Mouse (Mus musculus): ENCODE results near the gene Lmtk3.

Lmtk3 gene

DNA sequence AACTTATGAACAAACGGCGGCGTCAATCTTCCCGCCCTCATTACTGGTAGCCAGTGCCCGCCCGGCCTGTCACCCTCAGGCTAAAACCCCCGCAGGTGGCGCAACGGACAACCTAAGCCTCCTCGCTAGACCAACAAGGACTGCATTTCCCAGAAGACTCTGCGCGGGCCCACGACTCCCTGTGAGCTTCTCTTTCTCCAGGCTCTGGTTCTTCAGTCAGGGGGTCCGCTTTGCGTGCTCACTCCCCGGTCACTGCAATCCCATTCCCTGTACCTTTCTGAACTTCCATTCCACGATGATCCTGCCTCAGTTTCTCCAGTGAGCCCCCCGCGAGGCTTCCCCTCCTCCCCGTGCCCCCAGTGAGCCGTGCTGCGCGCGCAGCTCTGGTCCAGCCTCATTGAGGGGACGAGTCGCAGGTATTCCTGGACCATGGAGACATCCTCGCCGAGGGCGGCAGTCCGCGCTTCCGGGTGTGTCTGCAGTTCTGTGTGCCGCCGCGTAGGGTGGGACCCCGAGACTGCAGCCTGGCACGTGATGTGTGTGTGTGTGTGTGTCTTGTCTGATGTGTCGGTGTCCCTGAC lies at the start of gene Lmtk3:
Gene Lmtk3 (plus strand): TSS at position 228 of the 581 bp plus-strand sequence.
- ATAC-seq (ENCODE audit: insufficient number of reproducible peaks, low FRiP score, low TSS enrichment): peak; percentile 60; the same call in 1 of the 2 replicates

DNA sequence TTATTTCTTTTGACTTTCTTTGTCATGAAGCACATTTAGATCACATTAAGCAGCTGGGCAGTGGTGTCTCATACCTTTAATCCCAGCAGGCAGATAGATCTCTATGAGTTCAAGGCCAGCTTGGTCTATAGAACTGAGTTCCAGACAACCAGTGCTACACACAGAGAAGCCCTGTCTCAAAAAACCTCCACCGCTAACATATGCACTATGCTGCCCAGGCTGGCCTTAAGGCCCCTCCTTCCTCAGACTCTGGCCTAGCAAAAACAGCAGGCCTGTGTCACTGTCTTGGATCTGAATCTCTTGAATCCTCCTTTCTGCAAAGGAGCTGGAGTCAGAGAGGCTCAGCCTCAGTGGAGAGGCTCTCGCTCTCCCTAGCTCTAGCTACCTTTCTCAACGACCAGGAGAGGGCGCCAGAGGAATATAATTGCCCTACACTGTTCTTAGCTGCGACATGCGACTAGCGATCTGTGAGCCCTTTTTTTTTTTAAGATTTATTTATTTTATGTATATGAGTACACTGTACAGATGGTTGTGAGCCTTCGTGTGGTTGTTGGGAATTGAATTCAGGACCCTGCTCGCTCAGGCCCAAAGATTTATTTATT lies 44.3 kb upstream of the Lmtk3 start:
- no peak for ATAC-seq (ENCODE audit: insufficient number of reproducible peaks, low FRiP score, low TSS enrichment)

GRCm38 (mm10) chr7:45739820-45740219 lies 43.7 kb upstream of the Lmtk3 start:
- ATAC-seq (ENCODE audit: insufficient number of reproducible peaks, low FRiP score, low TSS enrichment): no peak

DNA sequence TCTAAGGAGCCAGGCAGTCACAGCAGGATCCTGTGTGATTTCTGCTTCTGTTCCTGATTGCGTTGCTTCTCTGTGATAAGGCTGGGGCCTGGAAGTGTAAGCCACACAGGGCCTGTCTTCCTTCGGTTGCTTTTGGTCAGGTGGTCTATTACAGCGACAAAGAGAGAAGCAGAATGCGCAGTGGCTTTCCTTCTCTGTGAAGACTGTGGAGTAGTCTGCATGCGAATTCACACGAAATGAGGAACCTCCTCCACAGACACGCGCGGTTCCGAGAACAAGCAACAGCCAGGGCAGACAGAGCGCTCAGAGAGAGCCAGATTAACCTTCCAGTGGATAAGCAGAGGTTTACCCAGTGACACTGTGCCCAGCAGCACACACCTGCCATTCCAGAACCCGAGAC lies 42.2 kb upstream of the Lmtk3 start:
- no peak for ATAC-seq (ENCODE audit: insufficient number of reproducible peaks, low FRiP score, low TSS enrichment)

DNA sequence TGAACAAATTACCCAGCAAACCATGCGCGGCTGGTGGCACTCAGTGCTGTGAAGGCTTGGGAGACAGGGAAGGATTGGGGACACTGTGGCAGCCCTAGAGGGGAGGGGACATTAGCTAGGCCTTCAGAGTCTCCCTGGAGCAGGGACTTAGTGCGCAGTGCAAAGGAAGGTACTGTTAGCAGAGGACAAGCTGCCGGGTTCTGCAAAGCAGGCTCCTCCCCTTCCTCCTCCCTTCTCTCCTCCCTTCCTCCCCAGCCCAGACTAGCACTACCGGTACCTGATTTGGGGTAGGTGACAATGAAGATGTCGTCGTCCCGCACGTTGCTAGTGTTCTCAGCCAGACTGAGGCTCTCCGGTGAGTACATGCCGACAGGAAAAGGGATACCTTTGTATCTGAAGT lies 41.8 kb upstream of the Lmtk3 start:
- ATAC-seq (ENCODE audit: insufficient number of reproducible peaks, low FRiP score, low TSS enrichment): no peak; the same call in 1 of the 2 replicates

DNA sequence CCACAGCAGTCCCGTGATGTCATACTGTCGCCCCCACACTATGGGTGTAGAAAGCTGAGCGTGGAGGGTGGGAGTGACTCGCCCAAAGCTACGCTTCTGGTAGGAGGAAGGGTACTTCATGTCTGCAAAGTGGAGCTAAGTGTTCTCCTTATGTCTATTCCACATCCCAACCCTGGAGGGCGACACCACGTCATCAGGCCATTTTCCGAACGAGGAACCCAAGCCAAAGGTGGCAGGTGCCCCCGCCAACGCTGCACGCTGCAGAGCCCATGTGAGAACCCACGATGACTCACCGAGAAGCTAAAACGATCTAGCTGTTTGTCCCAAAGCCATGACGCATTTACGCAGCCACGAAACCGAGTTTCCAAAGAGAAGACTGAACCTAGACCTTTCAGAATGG lies 41.2 kb upstream of the Lmtk3 start:
- no peak for ATAC-seq (ENCODE audit: insufficient number of reproducible peaks, low FRiP score, low TSS enrichment)

- ATAC-seq (ENCODE audit: insufficient number of reproducible peaks, low FRiP score, low TSS enrichment): no peak
Measured at GRCm38 (mm10) chr7:45744387-45744786, 39.2 kb upstream of the Lmtk3 start.

- no peak for ATAC-seq (ENCODE audit: insufficient number of reproducible peaks, low FRiP score, low TSS enrichment)
Measured at GRCm38 (mm10) chr7:45746518-45746917, 37.0 kb upstream of the Lmtk3 start.

DNA sequence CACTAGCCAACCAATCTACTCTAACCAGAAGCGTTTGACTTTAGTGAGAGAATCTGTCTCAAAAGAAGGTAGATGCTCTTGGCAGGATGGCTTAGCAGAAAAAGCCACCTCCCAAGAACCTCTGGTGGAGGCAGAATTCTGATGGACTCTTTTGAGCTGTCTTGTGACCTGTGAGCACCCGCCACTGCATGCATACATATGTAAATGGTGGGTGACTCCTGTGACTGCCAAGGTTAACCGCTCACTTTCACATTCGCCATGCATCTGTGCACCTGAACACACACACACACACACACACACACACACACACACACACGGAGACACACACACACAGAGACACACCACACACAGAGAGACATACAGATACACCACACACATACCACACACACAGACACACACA lies 36.1 kb upstream of the Lmtk3 start:
- no peak for ATAC-seq (ENCODE audit: insufficient number of reproducible peaks, low FRiP score, low TSS enrichment)

GRCm38 (mm10) chr7:45748110-45748509 lies 35.4 kb upstream of the Lmtk3 start:
- ATAC-seq (ENCODE audit: insufficient number of reproducible peaks, low FRiP score, low TSS enrichment): no peak

- ATAC-seq (ENCODE audit: insufficient number of reproducible peaks, low FRiP score, low TSS enrichment): no peak
Measured at GRCm38 (mm10) chr7:45749401-45749800, 34.1 kb upstream of the Lmtk3 start.

GRCm38 (mm10) chr7:45750162-45750561 lies 33.4 kb upstream of the Lmtk3 start:
- no peak for ATAC-seq (ENCODE audit: insufficient number of reproducible peaks, low FRiP score, low TSS enrichment)

DNA sequence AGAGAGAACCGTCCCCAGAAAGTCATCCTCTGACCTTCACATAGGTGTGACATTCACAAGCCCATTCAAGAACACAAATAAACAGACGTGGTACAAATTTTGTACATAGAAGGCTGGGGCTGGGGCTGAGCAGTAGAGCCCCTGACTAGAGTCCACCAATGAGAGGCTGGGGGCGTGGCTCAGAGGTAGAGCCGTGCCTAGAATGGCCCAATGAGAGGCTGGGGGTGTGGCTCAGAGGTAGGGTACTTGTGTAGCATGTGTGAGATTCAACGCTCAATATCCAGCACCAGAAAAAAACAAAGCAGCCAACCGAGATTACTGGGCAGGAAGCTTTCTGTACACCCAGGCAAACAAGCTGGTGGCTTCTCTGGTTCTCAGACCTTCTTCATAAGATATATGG lies 27.8 kb upstream of the Lmtk3 start:
- ATAC-seq (ENCODE audit: insufficient number of reproducible peaks, low FRiP score, low TSS enrichment): no peak

- no peak for ATAC-seq (ENCODE audit: insufficient number of reproducible peaks, low FRiP score, low TSS enrichment)
Measured at GRCm38 (mm10) chr7:45759400-45759799, 24.1 kb upstream of the Lmtk3 start.

DNA sequence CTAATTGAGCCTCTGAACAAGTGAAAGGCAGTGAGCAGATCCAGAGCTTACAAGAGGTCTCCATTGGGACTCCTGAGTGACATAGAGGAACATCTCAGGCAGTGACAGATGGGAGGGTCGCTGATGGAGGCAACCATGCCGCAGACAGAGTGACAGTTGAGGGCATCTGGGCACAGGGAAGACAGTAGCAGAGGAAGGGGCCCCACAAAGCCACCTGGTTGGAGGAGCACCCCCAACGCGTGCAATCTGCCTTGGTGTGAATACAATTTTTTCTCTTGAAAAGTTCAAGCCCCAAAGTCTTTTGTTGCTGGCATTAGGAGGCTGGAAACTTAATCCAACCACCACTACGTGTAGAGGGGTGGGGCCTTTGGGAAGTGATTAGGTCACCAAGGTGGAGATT lies 23.4 kb upstream of the Lmtk3 start:
- ATAC-seq (ENCODE audit: insufficient number of reproducible peaks, low FRiP score, low TSS enrichment): no peak

DNA sequence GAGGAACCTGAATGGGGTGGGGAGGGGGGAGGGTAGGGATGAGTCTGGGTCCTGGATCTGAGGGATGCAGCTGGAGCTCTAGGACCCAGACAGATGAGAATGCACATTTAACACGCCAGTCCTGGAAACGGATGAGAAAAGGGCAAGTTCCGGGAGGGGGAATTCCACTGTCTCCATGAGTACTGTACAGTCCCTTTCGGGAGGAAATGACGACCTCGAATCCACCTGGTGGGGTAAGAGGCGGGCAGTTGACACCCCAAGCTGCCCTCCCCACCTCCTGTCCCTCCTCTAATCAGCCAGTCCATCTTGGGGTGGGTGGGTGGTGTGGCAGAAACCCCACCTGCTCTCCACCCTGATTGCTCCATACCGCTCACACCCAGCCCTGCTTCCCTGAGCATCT lies 17.5 kb upstream of the Lmtk3 start:
- no peak for ATAC-seq (ENCODE audit: insufficient number of reproducible peaks, low FRiP score, low TSS enrichment)

DNA sequence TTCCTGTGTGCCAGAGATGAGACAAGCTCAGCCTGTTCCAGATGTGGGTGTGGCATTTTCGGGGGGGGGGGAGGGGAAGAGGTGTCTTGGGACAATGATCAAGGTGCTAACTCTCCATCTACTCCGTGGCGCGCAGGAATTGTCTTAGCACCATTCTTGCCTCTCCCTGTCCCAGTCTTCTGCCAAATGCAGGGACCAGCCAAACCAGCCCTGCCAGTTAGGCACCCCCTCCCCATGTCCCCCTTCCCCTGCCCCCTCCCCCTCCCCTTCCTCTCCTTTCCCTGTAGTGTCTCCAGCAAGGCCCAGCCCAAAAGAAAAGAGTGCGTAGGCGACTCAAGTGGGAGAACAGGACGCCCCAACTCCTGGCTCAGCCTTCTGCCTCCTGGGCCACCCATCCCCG lies 16.8 kb upstream of the Lmtk3 start:
- ATAC-seq (ENCODE audit: insufficient number of reproducible peaks, low FRiP score, low TSS enrichment): no peak

DNA sequence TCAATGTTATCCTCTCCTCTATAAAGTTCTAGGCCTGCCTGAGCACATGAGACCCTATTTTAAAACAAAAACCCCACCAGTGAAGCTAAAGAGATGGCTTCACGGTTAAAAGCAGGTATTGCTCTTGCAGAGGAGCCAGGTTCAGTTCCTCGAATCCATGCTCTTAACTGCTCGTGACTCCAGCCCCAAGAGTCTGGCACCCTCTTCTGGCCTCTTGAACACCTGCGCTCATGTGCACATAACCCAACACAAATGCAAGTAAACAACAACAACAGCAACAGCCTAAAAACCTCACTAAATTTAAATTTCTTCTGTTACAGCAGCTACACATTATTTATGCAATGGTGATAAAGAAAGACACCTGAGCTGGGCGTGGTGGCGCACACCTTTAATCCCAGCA lies 16.0 kb upstream of the Lmtk3 start:
- no peak for ATAC-seq (ENCODE audit: insufficient number of reproducible peaks, low FRiP score, low TSS enrichment)

DNA sequence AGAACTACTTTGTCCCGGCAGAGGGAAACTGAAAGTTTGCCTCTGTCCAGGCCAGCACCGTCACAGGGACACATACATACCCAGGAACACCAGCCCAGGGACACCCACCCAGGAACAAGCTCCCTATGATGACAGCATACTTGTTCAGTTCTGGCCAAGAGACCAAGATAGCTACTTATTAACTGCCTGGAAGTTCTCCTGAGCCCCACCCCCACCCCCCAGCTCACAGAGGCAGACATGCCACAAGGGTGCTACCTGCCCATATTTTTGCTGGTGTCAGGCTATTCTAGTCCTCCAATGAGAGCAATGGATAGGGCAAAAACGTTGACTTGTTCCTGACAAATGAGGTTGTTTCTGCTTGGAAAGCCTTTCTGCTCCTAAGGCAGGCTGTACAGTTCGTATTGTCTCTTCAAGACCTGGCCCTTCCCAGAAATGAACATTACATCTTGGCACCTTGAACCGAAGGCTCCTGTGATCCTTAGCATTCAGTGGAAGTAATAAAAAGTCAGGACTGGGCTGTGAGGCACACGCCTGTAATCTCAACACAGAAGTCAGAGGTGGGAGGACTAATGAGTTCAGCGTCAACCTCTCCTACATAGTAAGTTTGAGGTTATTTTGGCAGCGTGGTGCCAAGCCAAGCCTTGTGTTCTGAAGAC lies 13.0 kb upstream of the Lmtk3 start:
- ATAC-seq (ENCODE audit: insufficient number of reproducible peaks, low FRiP score, low TSS enrichment): no peak

GRCm38 (mm10) chr7:45771101-45771500 lies 12.4 kb upstream of the Lmtk3 start:
- no peak for ATAC-seq (ENCODE audit: insufficient number of reproducible peaks, low FRiP score, low TSS enrichment)

- no peak for ATAC-seq (ENCODE audit: insufficient number of reproducible peaks, low FRiP score, low TSS enrichment)
Measured at GRCm38 (mm10) chr7:45775237-45775636, 8.3 kb upstream of the Lmtk3 start.

- no peak for ATAC-seq (ENCODE audit: insufficient number of reproducible peaks, low FRiP score, low TSS enrichment)
Measured at GRCm38 (mm10) chr7:45779081-45779641, 4.4 kb upstream of the Lmtk3 start.
